12 mouse cellular contexts compared by ENCODE assay signal in genomic region chr8:78578036-78578435, GRCm38 (mm10).
"Had no signal": no experiment of that assay in that cellular context is flagged by ENCODE, and none has a peak within 500 bp of the region (broad histone marks: within the 10 kb centered on the region; RNA-seq: fewer than 3 reads in every experiment).

No protein-coding gene starts in this region.

- H3K9me3 ChIP-seq: limb, embryonic 13.5 days; stomach, embryonic 15.5 days had no signal

- H3K9ac ChIP-seq: limb, embryonic 13.5 days; liver, embryonic 14.5 days; stomach, embryonic 15.5 days had no signal

- H3K36me3 ChIP-seq: limb, embryonic 13.5 days; stomach, embryonic 15.5 days had no signal

- H3K4me2 ChIP-seq: limb, embryonic 13.5 days; stomach, embryonic 15.5 days had no signal

- DNase-seq: kidney, postnatal 10 days; kidney, postnatal 4 days; left cerebral cortex, postnatal 4 days; lung, adult 18-20 months; right cerebral cortex, postnatal 14 days; thymus, adult 2 months; thymus, postnatal 25 days had no signal

- H3K27ac ChIP-seq: layer of hippocampus, adult 2 months; limb, embryonic 13.5 days; liver, embryonic 14.5 days; stomach, embryonic 15.5 days had no signal

- H3K27me3 ChIP-seq: limb, embryonic 13.5 days; stomach, embryonic 15.5 days had no signal

- H3K4me1 ChIP-seq: stomach, embryonic 15.5 days had no signal

- H3K4me3 ChIP-seq: layer of hippocampus, adult 2 months; limb, embryonic 13.5 days; myocyte; stomach, embryonic 15.5 days had no signal
